Mouse (Mus musculus): ENCODE measurements around the gene Pip5k1b. TPM values are rescaled to one million over a fixed set of nuclear protein-coding genes. Genes with fewer than 3 reads are reported as not detected.

The Pip5k1b gene
- total RNA-seq, 2 experiments from 2014 or later: 23.4 to 24.9 TPM

Other genes starting within 250 kb of the Pip5k1b start
- 10 to 100 TPM; 22.7 to 25.1 TPM for gene Fam122a, start 78.5 kb downstream of the Pip5k1b start, total RNA-seq (2021)
- gene Tmem252, start 118.1 kb upstream of the Pip5k1b start, total RNA-seq (2021): under 1 TPM; 0.27 to 0.43 TPM

Measured in heart, postnatal 14 days (tissue).